Mouse (Mus musculus): ENCODE measurements around the gene Alpk1. TPM values are rescaled to one million over a fixed set of nuclear protein-coding genes. Genes with fewer than 3 reads are reported as not detected.
A peak's percentile ranks its signal among the peaks of the same experiment; 100 is the strongest.

The Alpk1 gene
- polyA plus RNA-seq, 2 experiments from 2014 or later: 0.70 to 1.9 TPM

DNA sequence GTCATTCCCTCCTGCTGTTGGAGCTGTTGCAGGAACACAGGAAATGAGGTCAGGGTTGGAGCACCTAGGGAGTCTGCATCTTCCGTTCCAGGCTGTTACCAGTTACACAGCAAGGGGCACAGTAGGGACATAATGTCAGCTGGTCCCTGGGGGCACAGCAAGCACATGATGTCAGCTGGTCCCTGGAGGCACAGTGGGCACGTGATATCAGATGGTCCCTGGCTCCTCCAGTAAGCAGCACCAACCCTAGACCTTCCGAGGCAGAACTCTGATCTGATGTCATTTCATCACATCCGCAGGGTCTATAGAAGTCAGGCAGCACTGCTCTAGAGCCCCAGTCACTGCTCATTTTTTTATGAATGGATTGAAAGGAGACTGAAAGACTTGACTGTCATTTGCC is 89.1 kb downstream of the Alpk1 start:
- ATAC-seq: no peak

DNA sequence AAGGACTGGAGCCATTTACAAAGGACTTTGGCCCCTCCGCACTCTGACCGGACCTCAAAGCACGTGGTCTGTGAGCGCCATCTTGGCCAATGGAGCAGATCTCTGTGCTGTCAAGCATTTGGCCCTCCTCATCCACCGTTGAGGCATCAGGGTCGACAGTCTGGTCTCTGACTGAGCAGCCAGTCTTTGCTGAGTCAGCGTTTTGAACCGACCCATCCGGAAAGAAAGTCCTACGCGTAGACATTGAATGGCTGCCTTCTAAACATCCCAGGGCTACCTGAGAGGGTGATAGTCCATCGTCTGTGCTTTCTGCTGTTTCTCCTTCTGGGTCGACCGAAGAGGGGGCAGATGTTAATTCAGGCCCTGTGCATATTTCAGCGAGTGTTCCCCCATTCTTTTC is 100.6 kb downstream of the Alpk1 start:
- ATAC-seq: no peak

DNA sequence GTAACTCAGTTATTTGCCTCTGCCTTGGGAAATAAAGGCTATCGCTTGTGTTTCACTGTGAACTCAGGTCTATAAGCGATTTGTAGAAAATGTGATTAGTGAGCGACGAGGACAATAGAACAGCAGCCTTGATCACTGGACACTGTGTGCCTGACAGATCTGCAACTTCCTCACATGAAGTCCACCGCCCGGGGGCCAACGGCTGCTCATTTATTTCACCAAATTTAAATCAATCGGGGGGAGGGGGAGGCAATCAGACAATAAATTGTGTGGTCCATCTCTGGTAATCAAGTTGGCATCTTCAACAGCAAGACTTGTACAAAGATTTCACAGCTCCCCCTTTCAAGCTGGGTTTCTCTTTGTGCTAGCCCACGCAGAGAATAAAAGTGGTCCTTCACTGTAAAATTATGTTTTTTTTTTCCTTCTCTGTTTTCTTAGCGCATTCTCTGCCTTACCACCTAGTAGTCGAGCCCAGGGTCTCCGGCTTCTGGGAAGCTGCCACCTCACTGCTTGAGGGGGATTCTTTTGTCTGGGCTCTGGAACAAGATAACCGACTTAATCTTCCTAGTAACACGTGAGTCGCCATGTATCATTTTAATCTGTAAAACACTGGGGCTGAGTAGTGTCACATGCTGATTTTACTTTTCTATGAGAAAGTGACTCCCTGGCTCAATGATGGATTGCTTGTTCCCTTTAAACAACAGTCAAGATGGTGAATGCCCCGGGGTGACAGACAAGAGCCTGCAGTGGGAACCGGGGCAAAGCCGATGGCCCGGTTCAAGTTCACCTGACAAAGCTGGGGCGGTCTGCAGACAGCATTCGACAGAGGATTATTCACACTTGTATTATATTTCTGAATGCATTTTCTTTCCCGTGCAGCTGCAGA is 118.4 kb downstream of the Alpk1 start:
- ATAC-seq: no peak

DNA sequence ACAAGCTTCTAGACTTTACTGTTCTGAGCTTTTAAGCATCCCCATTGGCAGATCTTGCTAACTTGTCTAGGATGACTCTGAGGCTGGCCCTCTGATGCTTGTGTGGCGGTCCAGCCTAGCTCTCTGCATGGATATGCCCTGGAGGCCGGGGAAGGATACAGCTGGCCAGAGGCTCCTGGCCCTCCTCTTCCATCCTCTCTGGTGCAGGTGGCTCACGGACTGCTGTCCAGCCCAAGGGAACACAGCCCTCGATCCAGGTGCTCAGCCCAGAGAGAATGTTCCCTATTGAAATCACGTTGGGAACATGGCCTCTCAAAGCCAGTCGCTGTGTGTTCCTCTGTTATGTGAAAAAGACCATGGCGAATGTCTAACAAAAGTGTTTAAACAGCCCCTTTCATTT is 119.6 kb downstream of the Alpk1 start:
- no peak for ATAC-seq

DNA sequence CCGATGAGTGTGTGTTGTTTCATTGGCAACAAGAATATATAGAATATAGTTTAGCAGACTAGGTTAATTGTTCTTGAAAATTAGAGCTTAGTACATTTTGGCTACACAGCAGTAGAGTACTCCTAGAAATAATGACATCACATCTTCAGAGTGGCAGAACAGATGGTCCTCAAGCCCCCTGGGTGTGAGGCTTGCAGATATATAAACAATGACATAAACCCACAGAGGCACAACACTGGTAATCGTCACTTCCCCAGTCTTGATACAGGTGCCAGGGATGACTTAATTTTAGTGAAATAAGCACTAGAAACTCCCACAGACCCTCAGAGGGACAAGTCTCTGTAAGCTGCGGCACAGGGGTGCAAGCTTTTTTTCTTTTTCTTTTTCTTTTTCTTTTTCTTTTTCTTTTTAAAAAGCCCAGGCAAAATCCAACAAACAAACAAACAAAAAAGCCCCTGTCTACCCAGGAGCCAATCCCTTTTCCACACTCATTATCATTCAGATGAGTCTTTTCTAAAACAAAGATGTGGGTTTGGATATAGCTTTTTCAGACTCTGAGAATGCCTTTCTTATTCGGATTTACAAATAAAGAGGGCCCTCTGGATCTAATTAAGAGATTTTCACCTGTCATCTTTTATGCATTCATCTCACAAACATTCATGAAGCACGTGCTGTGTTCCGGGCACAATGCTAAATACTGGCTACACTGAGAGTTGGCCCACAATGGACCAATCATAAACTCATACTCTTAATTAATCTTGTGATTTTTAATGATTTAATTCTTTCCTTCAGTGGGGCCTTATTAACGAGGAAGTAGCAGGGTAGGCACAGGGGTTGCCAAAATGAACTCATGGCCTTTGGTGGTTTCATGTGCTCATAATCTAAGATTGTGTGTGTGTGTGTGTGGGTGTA is 128.3 kb downstream of the Alpk1 start:
- no peak for ATAC-seq

DNA sequence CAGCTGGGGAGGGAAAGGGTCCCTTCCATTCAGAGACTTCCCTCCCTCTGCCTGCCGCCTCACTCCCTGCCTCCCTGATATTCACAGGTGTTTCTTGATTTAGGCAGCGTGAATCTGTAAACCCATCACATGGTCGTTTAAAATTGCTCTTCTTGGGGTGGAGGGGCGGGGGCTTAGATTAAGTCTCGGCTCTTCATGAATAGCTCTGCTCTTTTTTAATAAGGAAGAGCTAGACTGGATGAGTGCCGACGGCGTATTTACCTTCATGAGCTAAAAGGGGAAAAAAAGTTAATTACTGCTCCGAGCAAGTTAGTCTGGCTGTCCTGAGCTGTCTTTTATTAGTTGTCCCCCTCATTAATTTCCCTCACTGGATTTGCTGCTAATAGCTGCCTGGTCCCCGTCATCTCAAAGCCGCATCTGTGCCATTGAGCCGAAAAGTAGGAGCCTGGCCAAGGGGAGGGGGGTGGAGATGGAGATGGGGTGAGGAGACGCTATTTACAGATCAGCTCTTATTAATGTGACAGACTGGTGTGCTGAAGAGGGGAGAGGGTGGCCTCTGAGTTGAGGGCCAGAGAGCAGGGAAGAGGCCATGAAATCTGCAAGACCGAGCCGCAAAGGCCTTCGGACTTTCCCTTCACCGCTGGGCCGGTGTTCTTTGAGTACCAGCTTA is 134.0 kb downstream of the Alpk1 start:
- ATAC-seq: no peak

DNA sequence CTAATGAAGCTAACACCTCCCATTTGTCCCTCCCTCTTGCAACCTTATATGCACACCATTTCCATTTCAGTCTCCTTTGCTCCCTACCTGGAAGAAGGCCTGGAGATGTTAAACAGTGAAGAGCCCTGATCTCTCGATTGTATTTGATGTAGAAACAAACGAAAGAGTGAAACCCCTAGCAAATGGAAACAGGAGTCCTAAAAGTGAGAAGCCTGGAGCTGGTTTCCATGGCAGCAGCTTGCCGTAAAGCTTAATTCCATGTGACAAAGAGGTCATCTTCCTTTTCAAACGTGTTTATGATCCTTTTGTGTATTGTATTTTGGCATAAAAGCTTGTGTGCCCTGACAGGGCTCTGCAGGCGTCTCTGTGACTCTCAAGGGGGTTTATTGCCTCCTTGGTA is 138.1 kb downstream of the Alpk1 start:
- no peak for ATAC-seq

DNA sequence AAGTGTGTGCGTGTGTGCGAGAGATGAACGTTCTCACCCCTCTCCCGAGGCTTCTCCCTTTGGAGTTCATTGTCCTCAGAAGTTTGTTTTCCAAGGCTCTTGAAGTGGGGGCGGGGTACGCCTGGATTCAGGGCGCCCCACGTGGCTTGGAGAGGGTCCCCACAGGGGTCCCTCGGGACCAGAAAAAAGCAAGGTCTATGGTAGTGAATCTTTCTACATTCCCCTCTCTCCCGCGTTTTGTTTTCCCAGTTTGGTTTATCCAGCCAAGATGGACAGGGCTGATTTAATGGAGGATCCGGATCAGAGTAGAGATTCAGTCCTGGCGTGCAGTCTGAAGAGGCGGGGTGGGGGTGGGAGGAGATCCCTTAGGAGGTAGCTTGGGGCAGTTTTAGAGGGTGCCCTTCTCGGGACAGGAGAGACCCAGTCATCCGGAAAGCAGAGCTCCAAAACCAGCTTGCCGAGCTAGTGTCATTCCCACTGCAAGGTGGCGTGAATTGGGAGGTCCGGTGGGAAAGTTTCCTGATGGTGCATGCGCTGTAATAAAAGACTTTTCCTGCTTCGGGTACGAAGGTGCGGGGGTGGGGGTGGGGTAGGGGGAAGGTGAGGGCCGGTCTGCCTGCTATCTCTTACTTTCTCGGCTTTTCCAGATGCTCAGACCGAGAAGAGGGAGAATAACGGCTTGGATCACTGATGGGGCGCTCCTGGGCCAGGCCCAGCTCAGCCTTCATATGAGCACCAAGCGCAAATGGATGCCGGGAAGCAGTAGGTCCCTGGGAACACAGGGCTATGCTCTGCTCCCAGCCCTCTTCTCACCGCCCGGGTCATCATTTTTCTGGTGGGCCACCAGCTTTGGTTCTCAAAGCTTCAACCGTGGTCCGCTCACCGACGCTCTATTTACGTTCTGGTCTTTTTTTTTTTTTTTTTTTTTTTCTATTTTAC is 139.3 kb downstream of the Alpk1 start:
- ATAC-seq: no peak

DNA sequence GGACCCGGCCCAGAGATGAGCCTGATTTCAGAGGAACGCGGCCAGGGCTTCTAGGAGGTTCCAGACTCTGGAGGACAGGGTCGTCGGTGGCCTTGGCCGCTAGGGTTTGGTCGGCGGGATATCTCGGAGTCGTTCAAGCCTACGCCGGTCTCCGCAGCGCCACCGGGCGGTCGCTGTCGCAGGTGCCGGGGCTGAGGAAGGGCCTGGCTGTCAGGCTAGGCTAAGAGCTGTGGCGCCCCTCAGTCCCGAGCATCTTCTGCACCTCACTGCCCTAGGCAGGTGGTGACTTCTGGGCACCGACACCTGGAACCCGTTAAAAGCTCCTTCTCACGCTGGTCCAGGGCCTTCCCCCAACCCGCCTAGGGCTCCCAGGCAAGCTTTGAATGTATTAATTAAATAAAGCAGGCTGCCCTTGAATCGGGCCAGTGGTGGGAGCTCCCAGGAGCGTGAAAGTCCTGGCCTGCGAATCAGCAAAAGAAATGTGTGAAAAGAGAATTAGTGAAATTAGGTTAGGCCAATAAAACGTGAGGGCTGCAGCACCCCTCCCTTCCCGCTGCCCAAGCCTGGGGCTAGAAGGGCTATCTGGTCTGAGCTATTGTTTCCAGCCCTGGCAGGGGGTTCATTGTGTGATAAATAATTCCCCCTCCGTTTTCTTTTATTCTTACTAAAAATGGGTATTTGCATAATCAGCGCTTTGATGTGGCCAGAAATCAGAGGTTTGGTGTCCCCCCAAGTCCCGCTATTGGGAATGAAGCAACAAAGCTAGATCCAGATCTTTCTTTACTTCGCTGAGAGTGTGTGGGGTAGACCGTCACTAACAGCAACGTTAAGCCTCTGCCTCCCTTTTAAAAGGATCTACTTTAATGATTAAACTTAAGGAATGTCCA is 140.2 kb downstream of the Alpk1 start:
- peak; percentile 68 for ATAC-seq

DNA sequence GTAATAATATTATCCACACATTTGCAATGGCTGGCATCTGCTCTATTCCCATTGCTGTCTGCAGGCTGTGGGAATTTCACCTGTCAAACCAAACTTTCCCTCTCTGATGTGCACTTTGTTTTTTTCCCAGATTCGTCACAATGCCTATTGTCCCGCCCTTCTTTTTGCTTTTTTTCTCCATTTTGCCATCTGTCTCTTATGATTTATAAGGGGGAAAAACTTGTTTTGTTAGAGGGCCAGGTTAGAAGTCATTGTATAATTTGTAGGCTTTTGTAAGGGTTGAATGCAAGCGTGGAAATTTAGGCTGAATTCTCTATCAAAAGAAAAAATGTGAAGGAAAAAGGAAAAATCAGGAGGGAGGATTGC is 145.4 kb downstream of the Alpk1 start:
- no peak for ATAC-seq

DNA sequence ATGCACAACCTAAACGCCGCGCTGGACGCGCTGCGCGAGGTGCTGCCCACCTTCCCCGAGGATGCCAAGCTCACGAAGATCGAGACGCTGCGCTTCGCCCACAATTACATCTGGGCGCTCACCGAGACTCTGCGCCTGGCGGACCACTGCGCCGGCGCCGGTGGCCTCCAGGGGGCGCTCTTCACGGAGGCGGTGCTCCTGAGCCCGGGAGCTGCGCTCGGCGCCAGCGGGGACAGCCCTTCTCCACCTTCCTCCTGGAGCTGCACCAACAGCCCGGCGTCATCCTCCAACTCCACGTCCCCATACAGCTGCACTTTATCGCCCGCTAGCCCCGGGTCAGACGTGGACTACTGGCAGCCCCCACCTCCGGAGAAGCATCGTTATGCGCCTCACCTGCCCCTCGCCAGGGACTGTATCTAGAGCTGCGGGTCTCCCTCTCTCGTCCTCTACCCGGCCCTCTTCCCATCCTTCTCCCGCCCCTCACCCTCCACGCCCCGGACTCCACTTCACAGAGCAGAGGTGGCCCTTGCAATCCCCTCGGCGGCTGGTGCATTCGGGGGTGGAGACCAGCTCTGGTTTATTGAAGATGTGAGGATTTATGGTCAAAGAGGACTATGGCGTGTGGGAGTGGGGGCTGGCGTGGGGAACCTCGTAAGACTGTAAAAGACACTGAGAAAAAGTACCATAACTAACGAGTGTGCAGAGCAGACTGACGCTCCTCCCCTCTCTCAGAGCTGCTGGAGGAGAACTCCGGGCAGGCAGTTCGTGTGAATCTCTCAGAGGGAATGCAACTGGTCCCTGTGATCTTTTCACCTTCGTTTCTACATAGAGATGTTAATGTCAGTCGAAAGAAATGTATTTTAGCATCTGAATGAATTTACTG is 146.0 kb downstream of the Alpk1 start:
- peak; percentile 77 for ATAC-seq

DNA sequence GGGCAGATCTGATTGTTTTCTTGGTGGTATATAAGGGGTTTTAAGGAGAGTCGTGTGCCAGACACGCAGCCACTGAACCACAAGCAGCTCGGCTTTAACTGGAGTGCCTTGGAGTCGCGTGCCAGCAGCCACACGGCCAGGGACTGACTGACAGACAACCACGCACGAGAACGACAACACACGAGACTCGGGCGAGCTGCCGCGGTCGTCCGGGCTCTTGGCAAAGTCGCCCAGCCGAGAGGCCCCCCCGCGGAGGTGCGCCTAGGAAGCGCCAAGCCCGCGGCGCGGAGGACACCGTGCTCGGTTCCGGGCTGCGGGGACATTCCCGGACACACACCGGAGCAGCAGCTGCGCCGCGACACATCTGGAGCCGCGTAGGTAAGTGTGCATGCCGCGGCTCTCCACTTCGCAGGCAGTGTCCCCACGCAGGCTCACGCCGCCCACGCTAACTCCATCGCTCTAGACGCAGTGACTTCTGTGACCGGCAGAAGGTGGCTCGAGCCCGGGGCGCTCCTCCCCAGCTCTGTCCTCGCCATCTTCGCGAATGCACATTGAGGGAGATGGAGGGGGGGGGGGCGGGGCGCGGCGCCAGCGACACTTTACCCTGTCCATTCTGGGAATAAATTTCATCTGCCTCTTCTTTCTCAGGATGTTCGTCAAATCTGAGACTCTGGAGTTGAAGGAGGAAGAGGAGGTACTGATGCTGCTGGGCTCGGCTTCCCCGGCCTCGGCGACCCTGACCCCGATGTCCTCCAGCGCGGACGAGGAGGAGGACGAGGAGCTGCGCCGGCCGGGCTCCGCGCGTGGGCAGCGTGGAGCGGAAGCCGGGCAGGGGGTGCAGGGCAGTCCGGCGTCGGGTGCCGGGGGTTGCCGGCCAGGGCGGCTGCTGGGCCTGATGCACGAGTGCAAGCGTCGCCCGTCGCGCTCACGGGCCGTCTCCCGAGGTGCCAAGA is 147.0 kb downstream of the Alpk1 start, which contains the start of gene Neurog2:
Neurog2 (plus strand) TSS at position 56 of the 953 bp plus-strand sequence.
- ATAC-seq: peak; percentile 28

DNA sequence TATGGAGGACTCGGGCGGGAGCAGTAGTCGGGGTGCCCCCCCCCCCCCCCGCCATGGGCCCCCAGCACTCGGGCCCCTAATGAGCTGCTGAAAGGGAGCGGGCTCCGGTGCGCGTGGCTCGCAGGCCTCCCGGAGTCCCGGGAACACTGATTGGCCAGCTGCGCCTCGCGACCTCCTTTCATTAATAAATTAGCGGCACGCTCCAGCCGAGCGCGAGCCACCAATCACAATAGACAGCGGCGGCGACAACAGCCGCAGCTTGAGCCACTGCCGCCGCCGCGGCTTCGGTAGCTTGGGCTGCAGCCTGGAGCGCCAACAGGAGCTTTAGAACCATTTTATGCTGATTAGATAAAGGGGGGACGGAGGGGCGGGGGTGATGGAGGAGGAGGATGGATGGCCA is 147.8 kb downstream of the Alpk1 start:
- ATAC-seq: no peak

DNA sequence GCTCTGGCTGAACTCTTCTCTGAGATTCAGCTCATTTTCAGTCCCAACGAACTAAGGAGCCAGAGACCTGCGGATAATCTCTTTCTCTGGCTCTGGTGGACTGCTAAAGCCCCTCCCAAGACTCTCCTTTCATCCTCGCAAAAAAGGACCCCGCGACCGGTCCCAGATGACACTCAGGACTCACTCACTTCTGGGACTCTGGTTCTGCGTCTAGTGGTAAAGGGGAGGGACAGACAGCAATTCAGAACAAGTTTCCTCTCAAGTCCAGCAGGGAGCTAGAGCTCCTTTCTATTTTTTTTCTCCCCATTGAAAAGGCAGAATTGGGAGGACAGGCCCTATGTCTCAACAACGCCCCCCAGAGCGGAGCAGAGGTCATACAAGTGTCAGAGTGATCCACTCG is 148.7 kb downstream of the Alpk1 start:
- ATAC-seq: no peak

DNA sequence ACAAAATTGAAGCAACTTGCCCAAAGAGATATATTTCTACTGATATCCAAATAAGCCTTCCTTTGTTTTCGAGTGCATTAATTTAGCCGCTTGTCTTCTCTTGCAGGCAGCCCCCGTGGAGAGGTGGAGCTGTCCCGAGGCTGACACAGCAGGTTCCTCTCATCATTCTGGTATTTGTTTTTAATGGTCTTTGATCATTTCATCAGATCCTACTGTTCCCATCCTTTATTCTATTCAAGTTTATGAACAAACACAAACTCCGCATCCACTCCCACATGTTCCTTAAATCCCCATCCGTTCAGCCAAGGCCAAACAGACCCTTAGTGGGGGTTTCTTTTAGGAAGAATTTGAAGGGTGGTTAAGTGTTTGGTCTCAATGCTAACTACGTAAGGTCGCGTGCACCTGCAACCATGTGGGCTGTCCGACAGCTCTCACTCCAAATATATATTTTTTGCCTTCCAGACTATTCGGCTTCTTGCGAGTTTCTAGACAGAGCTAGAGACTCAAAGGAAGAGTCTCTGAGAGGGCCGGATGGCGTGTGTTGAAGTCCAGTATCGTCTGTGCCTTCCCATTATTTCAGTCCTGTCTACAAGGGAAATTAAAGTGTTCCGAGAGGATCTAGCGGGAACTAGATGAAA is 149.5 kb downstream of the Alpk1 start:
- ATAC-seq: no peak

DNA sequence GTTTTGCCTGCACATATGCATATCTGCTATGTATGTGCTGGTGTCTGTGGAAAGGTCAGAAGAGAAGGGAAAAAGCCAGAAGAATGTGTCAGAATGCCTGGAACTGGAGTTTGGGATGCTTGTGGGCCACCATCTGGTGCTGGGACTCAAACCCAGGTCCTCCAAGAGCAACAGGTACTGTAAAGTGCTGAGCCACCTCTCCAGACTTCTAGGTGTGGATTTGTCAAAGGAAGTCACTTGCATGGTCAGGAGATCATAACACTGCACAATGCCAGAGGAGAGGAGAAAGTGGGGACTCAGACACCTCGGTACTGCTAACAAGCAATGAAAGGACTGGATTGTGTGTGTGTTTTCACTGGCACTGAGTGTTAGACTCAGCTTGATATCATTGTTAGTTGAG is 150.1 kb downstream of the Alpk1 start:
- no peak for ATAC-seq

DNA sequence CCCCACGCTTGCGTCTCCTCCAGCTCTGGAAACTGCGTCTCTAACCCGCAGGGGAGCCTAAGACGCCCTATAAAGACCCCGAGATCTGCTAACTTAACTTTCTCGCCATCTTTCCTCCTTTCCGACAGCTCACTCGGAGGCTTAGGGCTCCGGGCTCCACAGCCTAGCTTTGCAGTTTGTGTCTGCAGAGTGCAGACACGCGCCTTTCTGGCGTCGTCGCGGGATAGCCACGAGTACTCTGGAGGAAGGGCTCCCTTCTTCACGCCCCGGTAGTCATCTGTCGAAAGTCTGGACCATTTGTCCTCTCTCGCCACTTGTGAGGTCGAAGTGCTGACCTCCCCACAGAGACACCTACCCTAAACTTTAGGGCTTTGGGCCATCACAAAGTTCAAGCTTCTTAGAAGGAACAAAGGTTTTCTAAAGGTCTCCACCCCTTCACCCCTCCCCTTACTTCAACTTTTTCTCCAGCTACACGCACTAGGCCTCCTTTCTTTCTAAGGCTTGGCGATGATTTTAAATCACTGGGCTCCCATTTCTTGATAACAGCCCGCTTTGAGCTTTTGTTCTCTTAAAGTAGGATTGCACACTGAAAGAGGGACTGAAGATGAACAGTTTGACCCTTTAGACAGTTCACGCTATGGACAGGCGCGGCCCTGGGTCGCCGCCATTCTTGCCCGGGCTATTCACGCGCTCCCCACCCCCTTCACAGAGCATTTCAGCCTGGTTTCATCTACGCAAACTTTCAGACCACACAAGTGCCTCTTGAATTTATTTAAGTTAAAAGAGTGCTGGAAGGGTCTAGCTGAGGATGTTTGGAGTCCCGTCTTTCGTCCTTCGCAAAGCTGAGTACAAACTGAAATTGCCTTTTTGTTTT is 151.8 kb downstream of the Alpk1 start:
- ATAC-seq: no peak
